Mouse (Mus musculus): Measurements from ENCODE around the gene Rab4a. TPM values are rescaled to one million over a fixed set of nuclear protein-coding genes. Genes with fewer than 3 reads are reported as not detected.

Rab4a gene
- total RNA-seq (2021), result 10 to 100 TPM; 46.5 to 51.8 TPM
- long read RNA-seq, experiment 1, transcript Rab4a-202 (8 exons, 1,419 nt), result major isoform, 74 of 91 reads
- long read RNA-seq, experiment 1, partial matches to known transcripts, result 1 of 91 reads
- long read RNA-seq, experiment 1, other reads (novel, unspliced or antisense), result 15 of 91 reads
- long read RNA-seq, experiment 2, transcript Rab4a-202 (8 exons, 1,419 nt), result major isoform, 53 of 61 reads
- long read RNA-seq, experiment 2, partial matches to known transcripts, result 1 of 61 reads
- long read RNA-seq, experiment 2, other reads (novel, unspliced or antisense), result 6 of 61 reads

- intact Hi-C loops (cut with DNase I), result no loop called here
- peak; percentile 70 to 81 for DNase-seq (ENCODE audit: low spot score in 2 of 2)
Observed at GRCm38 (mm10) chr8:123805718-123806373, at the start of gene Rab4a. Gene Rab4a (plus strand): TSS chr8:123805985.

- intact Hi-C loops (cut with DNase I), result no loop called here
- no peak for DNase-seq (ENCODE audit: low spot score in 2 of 2)
Observed at GRCm38 (mm10) chr8:123756901-123757300, 48.9 kb upstream of the Rab4a start.

- no peak for DNase-seq (ENCODE audit: low spot score in 2 of 2)
- intact Hi-C loops (cut with DNase I), result no loop called here
Observed at GRCm38 (mm10) chr8:123758935-123759334, 46.9 kb upstream of the Rab4a start.

GRCm38 (mm10) chr8:123759933-123760332 lies 45.9 kb upstream of the Rab4a start:
- intact Hi-C loops (cut with DNase I), result no loop called here
- DNase-seq (ENCODE audit: low spot score in 2 of 2), result no peak

GRCm38 (mm10) chr8:123760579-123760978 lies 45.2 kb upstream of the Rab4a start:
- no peak for DNase-seq (ENCODE audit: low spot score in 2 of 2)
- intact Hi-C loops (cut with DNase I), result no loop called here

- intact Hi-C loops (cut with DNase I), result no loop called here
- DNase-seq (ENCODE audit: low spot score in 2 of 2), result peak in 1 of 2 experiments; percentile 33
Observed at GRCm38 (mm10) chr8:123761266-123761882, 44.4 kb upstream of the Rab4a start.

GRCm38 (mm10) chr8:123761883-123762270 lies 43.9 kb upstream of the Rab4a start:
- intact Hi-C loops (cut with DNase I), result no loop called here
- DNase-seq (ENCODE audit: low spot score in 2 of 2), result no peak

- intact Hi-C loops (cut with DNase I), result no loop called here
- DNase-seq (ENCODE audit: low spot score in 2 of 2), result no peak
Observed at GRCm38 (mm10) chr8:123763355-123763754, 42.4 kb upstream of the Rab4a start.

GRCm38 (mm10) chr8:123764671-123765070 lies 41.1 kb upstream of the Rab4a start:
- no peak for DNase-seq (ENCODE audit: low spot score in 2 of 2)
- intact Hi-C loops (cut with DNase I), result loop anchor here (5.0 kb wide), 2 partner anchors 37 to 112 kb away; partner anchors contain the start of gene Rhou

- DNase-seq (ENCODE audit: low spot score in 2 of 2), result no peak
- intact Hi-C loops (cut with DNase I), result loop anchor here (5.0 kb wide), 2 partner anchors 39 to 114 kb away; partner anchors contain the start of gene Rhou
Observed at GRCm38 (mm10) chr8:123766516-123766915, 39.3 kb upstream of the Rab4a start.

- intact Hi-C loops (cut with DNase I), result loop anchor here (5.0 kb wide), 2 partner anchors 41 to 116 kb away; partner anchors contain the start of gene Rhou
Observed at GRCm38 (mm10) chr8:123767874-123768273, 37.9 kb upstream of the Rab4a start.

GRCm38 (mm10) chr8:123768492-123769356 lies 37.1 kb upstream of the Rab4a start:
- DNase-seq (ENCODE audit: low spot score in 2 of 2), result peak; percentile 65 to 71
- intact Hi-C loops (cut with DNase I), result loop anchor here (5.0 kb wide), 2 partner anchors 41 to 116 kb away; partner anchors contain the start of gene Rhou

More at GRCm38 (mm10) chr8:123767874-123768273, 37.9 kb upstream of the Rab4a start:
- DNase-seq (ENCODE audit: low spot score in 2 of 2), result no peak

- DNase-seq (ENCODE audit: low spot score in 2 of 2), result no peak
- intact Hi-C loops (cut with DNase I), result no loop called here
Observed at GRCm38 (mm10) chr8:123773468-123773867, 32.3 kb upstream of the Rab4a start.

GRCm38 (mm10) chr8:123774491-123774890 lies 31.3 kb upstream of the Rab4a start:
- DNase-seq (ENCODE audit: low spot score in 2 of 2), result no peak
- intact Hi-C loops (cut with DNase I), result no loop called here

- intact Hi-C loops (cut with DNase I), result no loop called here
- peak; percentile 44 to 60 for DNase-seq (ENCODE audit: low spot score in 2 of 2)
Observed at GRCm38 (mm10) chr8:123777319-123777718, 28.5 kb upstream of the Rab4a start.

GRCm38 (mm10) chr8:123780471-123780870 lies 25.3 kb upstream of the Rab4a start:
- intact Hi-C loops (cut with DNase I), result no loop called here
- no peak for DNase-seq (ENCODE audit: low spot score in 2 of 2)

- intact Hi-C loops (cut with DNase I), result no loop called here
- no peak for DNase-seq (ENCODE audit: low spot score in 2 of 2)
Observed at GRCm38 (mm10) chr8:123781256-123781655, 24.5 kb upstream of the Rab4a start.

GRCm38 (mm10) chr8:123783525-123784249 lies 22.1 kb upstream of the Rab4a start:
- intact Hi-C loops (cut with DNase I), result loop anchor here (2.0 kb wide), 1 partner anchor 131 kb away; the partner anchor contains the start of gene Rhou
- peak; percentile 89 to 92 for DNase-seq (ENCODE audit: low spot score in 2 of 2)

GRCm38 (mm10) chr8:123786166-123786565 lies 19.6 kb upstream of the Rab4a start:
- peak; percentile 48 to 73 for DNase-seq (ENCODE audit: low spot score in 2 of 2)
- intact Hi-C loops (cut with DNase I), result no loop called here
